Mouse (Mus musculus): ENCODE measurements around the gene Ntn1. TPM values are rescaled to one million over a fixed set of nuclear protein-coding genes. Genes with fewer than 3 reads are reported as not detected.

The Ntn1 gene
- polyA plus RNA-seq, 1 experiment = 14.1 TPM

DNA sequence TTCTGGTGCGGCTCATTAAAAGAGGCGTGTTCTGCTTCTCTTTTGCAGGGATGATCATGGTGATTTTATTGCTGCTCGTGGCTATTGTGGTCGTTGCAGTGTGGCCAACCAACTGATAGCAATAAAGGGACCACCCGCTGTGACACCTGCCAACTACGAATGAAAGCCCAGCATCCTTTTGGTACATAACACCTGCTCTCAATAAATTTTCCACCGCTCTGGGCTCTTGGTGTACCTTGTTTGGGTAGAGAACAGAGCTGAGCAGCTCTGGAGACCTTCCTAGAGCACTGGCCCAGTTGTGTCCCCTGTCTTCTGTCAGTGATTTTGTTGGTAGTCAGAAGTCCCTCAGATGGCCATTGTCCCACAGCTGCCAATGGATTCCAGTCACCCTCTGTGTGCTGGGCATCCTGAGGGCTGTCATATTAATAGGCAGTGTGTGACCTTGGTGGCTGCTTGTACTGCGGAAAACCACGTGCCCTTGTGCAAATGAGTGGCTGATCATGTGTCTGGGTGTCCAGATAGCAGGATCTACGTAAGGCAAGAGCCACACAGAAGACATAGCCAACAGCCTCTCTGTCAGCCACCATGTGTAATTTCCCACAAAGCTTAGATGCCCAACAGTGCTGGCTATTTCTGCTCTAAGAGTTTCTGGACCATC lies 196.8 kb downstream of the Ntn1 start:
- WGBS = 31% methylated on average over 10 of the region's 10 CpGs
- no peak for DNase-seq (ENCODE audit: low read depth, low spot score)

DNA sequence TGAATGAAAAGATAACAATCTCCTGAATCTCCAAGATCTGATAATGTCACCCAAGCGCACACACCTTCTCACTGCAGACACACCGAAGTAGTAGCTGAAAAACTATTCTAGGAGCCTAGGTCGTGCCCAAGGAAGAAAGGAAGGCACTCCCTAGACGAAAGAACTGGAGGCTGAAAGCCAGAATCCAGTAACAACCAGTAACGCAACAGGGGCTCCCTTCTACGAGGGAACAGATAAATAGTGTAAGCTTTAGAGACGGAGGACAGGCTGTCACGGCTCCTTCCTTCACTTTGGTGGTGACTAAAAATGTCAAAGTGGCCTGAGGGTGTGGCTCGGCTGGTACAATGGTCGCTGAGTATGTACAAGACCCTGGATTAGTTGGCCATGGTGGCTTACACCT lies 198.1 kb downstream of the Ntn1 start:
- DNase-seq (ENCODE audit: low read depth, low spot score) = no peak
- 84% methylated on average over 10 of the region's 10 CpGs for WGBS

DNA sequence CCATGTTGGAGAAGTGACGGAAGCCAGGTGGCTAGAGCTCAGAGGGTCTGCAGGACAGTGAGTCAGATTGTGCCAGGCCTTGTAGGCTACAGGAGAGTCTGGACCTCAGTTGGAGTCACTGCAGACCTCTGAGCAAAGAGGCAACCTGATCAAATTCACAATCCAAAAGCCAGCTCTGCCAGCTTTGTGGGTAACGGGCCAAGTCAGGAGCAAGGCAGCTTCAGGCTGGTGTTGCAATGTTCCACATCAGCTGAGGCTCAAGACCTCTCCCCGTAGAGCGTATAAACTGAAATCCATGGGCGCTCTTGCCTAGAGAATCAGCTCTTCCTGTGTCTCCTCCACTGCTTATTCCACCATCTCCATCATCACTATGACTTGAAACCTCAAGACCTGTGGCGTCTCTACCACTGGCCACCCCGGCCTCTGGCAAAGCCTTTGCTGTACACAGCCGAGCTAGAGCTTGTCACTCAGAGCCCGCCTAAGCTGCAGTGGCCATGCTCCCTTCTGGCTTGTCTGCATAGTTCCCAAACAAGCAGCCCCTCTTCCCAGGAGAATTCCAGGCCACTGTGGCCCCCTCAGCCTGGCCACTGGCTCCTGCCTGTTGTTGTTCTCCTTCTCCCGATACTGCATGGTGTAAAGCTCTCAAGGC lies 198.7 kb downstream of the Ntn1 start:
- DNase-seq (ENCODE audit: low read depth, low spot score) = no peak
- WGBS = 95% methylated on average over 10 of the region's 10 CpGs

DNA sequence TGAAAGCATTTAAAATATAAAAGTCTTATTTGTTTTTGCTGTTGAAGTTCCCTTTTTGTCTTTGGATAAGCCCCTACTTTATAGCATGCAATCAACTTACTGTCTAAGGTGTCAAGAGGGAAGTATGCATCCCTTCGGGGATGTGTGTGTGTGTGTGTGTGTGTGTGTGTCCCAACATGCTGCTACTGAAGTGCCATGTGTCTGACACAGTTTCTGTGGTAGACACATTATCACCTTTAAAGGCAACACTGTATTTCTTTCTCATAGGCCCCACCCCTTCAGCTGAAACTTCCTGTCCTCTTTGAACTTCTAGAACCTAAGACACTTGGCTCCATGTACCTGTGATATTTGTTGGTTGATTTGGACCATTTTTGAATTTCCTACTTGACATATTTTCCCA lies 199.6 kb downstream of the Ntn1 start:
- DNase-seq (ENCODE audit: low read depth, low spot score) = no peak
- WGBS = 24% methylated on average over 1 of the region's 1 CpGs

DNA sequence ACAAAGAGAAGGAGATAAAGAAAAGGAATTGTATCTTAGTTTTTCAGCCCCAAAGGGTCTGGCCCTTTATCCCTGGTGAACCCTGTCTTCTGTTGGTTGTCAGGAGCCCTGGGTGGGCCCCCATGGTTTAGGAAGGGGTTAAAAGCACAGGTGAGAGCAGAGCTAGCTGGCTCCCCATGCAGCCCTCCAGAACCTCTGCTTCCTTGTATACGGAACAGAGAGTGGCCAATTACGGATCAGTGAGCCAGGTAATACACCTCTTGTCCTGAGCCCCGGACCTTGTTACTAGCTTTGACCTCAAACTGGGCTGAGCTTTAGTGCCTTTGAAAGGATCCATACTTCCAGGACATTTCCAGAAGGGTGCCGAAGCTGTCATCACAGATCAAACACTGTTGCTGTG lies 200.1 kb downstream of the Ntn1 start:
- DNase-seq (ENCODE audit: low read depth, low spot score) = no peak
- 35% methylated on average over 4 of the region's 4 CpGs for whole genome bisulfite sequencing

DNA sequence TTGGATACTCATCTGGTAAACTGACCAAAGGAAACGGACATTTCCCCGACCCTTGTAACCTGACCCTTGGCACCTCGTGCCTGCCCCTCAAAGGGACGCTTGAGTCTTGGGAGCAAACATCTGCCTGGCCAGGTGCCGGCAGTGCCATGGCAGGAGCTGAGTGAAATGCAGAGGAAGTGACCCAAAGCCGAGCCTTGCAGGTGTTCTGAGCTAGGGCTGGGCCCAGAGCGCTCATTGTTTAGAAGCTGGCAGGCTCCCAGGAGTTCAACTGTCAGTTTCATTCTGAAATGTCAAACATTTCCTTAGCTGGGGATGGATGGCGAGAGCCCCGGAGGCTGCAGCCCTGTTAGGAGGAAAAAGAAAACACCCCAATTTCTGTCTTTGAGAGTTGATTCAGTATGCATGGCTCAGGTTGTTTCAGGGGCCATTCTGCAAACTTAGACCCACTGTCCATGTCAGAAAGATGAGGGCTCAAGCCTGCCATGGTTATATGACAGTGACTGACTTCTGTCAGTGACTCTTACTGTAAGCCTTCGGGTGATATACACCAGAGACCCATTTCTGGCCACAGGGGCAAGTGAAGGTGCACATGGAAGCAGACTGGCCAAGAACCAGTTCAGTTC lies 200.7 kb downstream of the Ntn1 start:
- DNase-seq (ENCODE audit: low read depth, low spot score) = peak; percentile 40
- WGBS = 17% methylated on average over 10 of the region's 10 CpGs

DNA sequence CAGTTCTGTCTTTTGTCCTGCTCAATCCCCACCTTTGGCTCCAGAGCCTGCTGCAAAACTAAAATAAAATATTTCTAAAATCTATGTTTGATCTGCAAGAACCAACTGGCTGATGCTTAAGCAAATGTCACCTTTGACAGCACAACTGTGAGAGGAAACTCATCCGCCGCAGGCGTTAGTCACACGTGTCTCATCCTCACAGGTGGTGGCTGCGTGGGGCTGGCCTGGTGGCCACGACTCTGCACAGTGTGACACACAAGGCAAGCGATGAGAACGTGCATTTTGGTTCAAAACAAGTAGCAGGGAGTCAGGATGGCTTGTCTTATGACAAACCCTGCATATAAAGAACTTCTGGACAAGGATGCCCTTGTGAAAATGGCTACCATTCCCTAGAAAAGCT lies 201.5 kb downstream of the Ntn1 start:
- no peak for DNase-seq (ENCODE audit: low read depth, low spot score)

DNA sequence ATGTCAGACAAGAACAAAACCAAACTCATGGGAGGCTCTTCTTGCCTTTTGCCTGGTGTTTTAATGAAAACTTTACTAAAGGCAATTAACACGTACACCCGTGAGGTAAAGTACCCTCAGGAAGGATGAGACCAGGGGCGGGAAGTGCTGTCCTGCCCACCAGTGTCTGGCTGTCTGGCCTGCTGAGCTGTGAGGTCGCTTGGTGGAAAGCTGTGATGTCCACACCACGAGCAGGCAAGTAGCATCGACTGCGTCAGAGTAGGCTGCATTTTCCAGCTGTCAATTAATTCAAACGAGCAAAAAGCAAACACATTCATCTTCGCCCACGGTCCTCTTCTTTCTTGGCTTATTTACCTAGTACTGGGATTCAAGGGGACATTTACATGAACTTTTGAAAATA lies 201.9 kb downstream of the Ntn1 start:
- WGBS = 65% methylated on average over 10 of the region's 10 CpGs
- no peak for DNase-seq (ENCODE audit: low read depth, low spot score)

More for the DNA sequence above, 201.5 kb downstream of the Ntn1 start:
- WGBS = 65% methylated on average over 8 of the region's 8 CpGs

DNA sequence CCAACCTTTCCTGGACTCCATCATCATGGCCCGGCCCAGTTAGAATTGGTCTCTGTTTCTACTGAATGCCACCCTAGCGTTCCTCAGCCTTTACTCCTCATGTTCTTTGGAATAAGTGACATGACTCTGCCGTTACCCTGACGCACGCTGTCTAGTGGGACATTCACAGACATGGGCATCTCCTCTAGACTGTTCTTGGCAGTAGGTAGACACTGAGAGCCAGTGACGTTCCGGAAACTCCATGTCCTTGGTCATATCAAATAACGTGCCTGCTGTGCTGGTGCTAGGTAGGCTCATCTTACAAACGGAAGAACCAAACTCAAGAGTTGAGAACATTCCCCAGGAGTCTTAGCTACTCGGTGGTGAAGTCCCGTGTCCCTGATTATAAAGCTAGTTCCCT lies 203.2 kb downstream of the Ntn1 start:
- WGBS = 94% methylated on average over 11 of the region's 11 CpGs

DNA sequence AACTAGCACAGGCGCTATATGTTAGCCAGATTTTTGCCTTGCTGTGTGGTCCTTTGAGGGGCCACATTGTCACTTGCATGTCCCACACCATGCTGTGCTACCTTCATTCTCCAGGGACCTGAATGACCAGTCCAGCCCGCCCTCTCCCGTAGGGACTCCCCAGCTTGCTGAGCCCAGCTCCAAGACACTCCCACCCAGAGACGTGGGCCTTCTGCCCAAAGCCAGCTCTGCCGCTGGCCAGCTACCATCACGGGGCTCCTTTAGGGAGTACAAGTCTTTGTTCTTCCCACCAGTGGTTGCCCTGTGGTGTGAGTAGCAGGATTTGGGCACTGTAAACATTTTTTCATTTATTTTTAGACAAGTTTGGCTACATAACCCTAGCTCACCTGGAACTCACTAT lies 204.1 kb downstream of the Ntn1 start:
- 60% methylated on average over 6 of the region's 6 CpGs for whole genome bisulfite sequencing
- DNase-seq (ENCODE audit: low read depth, low spot score) = no peak

More for the DNA sequence above, 203.2 kb downstream of the Ntn1 start:
- no peak for DNase-seq (ENCODE audit: low read depth, low spot score)

DNA sequence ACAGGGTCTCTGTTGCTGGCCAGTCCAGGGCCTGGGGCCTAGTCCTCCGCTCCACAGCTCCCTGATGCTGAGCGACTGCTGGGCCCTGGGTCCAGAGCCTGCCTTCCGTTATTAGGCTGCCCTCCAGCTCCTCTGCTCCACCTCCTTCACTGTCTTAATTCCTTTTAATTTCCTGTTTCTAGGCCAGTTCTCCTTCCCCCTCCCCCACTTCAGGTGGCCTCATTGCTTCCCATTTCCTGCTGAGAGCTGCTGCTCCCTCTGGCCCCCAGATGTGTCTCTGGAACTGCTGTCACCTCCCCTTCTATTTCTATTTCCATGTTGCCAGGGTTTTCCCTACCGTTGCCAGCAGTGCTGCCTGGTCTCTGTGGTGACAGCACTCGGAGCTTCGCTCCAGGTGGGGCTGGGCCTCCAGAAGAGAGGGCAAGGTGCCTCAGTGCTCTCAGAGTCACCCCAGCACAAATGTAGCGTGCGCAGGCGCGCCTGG lies 204.9 kb downstream of the Ntn1 start:
- 87% methylated on average over 10 of the region's 10 CpGs for WGBS
- DNase-seq (ENCODE audit: low read depth, low spot score) = no peak

DNA sequence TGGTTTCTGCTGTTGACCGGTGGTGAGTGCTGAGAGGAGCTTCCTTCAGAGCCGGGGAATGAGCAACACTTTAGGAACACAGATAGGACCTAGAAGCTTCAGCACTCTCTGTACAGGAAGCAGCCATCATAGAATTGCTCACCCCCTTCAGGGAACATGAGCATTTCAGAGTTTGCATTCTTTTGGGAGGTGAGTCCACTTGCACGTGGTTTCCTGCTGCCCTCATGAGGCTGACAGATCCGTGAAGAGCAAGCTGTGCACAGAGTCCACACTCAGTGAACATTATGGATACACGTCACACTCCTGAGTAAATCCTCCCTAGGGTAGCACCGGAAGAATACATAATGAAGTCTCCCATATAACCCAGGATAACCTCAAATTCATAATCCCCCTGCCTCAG lies 205.5 kb downstream of the Ntn1 start:
- 74% methylated on average over 6 of the region's 6 CpGs for WGBS
- no peak for DNase-seq (ENCODE audit: low read depth, low spot score)

DNA sequence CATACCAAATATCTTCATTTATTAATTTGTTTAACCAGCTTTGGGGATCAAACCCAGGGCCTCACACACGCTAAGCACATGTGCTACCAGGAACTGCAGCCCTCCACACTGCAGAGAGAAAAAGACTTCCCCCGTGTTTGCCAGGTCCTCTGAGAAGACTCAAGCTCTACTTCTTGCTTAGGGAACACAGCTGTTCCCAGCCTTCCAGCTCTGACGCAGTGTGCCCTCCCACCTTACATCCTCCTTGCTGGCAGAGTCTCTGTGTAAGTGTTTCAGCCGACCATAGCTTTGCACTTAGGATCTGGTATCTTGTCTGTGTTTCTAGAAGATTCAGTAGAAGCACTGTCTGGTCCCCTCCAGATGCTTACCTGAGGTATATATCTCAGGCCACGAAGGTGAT lies 209.8 kb downstream of the Ntn1 start:
- no peak for DNase-seq (ENCODE audit: low read depth, low spot score)
- 88% methylated on average over 5 of the region's 5 CpGs for WGBS

DNA sequence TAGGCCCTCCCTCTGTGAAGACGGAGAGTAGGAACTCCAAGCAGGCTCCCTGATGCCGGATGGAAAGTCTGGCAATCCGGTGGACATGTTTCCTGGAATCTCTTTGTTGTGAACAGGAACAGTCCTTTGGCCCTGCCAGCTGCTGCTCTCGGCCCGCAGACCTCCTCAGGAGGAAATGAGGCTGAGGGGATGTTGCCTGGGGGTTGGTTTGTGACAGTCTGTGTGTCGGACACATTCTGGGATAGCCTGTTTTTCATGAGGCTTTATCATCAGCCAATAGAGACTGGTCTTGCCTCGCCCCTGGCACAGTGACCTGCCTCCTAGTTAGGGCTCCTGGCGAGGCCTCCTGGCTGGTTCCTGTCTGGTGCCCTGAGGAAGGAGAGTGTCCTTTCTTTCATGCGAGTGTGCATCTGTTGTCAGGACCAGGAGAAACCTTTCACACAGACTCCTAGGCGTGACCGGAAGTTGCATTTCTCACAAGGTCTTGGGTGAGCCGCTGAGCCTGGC lies 211.9 kb downstream of the Ntn1 start:
- 30% methylated on average over 12 of the region's 12 CpGs for WGBS

DNA sequence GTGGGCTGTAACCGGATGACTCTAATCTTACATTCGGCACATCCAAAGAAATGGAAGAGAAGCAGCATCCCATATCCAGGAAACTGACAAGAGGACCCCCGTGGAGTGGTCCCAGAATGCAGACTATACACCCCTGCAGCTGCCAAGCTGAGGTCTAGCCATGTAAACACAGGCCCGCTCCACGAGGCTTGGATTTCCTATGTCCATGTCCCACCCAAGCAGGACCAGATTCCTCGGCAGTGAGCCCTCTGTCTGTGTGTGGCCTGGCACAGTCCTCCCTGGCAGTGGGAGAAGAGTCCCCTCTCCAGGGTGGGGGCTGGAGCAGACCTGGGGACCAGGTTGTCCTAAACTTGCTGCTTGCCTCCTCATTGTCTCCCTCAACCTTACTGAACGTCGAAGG lies 213.4 kb downstream of the Ntn1 start:
- DNase-seq (ENCODE audit: low read depth, low spot score) = no peak
- WGBS = 79% methylated on average over 8 of the region's 8 CpGs

More for the DNA sequence above, 211.9 kb downstream of the Ntn1 start:
- DNase-seq (ENCODE audit: low read depth, low spot score) = no peak

DNA sequence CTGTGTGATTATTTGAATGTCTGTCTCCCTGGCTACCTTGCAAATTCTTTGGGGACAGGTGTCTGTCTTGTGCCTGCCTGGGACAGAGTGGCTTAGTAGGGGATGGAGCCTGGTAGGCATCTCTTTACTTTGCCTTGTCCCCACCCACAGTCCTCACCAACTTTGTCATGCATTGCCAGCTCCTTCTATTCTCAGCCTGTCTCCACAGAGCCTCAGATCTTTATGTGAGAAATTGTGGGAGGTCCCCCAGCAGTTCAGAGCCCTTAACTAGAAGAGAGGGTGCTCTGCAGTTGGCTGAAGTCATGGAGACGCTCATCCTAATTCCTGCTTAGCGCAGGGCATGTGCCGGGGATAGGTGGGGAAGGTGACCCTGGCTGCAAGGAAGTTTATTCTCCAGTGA lies 215.0 kb downstream of the Ntn1 start:
- DNase-seq (ENCODE audit: low read depth, low spot score) = no peak
- 95% methylated on average over 3 of the region's 3 CpGs for WGBS

DNA sequence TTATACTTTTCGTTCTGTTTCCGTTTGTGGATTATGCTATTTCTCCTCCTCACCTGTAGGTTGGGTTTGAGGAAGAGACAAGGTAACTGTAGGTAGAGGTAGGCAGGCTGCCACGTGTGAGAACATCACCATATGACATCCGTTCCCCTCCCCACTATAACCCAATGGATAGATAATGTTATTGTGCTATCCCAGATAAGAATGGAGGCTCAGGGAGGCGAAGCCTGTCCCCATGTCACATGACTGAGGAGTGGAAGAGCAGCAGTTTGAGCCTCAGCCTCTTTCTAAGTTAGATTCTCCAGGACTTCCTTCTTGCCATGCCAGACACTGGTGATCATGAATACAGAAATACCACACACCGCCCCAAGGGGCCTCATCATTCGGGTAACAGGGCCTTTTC lies 223.2 kb downstream of the Ntn1 start:
- no peak for DNase-seq (ENCODE audit: low read depth, low spot score)
- 87% methylated on average over 7 of the region's 7 CpGs for WGBS

DNA sequence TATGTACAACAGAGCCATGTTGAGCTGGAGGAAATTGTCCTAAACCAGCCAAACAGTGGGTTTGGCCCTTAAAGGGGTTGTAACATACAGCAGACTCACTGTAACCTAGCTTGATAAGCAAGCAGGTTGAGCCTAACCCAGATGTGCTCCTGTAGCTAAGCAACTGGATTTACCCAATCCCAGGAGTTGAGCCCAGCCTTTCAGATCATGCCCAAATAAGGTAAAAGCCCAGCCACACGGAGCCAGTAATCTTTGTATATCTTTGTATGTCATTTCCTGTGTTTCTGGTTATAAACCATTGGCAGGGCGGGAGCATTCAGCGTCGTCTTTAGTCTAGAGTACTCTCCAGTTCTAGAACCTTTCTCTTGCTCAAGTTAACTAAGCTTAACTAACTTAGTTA lies 224.1 kb downstream of the Ntn1 start:
- DNase-seq (ENCODE audit: low read depth, low spot score) = no peak
- 34% methylated on average over 4 of the region's 4 CpGs for WGBS

DNA sequence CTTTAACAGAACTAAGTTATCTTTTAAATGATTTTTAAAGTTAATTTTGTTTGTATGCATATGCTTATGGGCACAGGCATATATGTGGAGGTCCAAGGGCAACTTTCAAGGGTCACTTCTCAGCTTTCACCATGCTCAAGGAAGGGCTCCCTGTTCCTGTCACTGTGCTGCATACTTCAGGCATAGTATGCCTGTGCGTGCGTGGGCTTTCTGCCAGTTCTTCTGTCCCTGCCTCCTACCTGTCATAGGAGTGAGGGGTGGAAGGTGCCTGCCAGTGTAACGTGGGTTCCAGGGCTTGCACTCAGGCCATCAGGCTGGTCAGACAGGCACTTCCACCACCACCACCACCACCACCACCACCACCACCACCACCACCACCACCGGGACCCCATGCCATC lies 228.0 kb downstream of the Ntn1 start:
- 68% methylated on average over 4 of the region's 4 CpGs for WGBS
- DNase-seq (ENCODE audit: low read depth, low spot score) = no peak

DNA sequence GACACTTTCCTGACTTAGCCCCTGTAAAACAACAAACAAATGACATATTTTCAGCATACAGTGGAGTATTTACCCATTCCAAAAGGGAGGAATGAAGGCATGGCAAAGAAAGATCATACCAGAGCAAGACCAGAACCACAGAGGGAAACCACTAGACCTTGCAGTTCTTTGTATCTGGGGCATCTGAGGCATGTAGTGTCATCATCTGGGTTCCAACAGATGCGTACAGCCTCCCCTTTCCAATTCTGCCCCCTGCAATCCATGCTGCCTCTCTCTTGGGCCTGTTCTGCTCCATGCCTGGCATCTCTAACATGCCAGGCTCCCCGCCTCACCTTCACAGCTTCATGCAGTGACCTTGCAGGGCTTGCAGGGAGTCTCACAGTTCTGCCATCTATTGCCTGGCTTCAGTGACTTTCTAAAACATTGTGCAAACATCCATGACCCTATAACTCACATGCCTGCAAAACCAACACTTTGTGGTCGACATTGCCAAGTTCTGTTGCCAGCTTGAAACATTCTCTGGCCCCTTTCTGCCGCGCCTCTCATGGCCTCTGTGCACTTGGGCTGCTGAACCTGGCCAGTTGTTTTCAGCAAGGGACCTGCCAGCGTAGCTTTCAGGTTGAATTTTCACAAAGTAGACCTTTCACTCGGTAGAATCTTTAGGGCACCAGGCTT lies 228.5 kb downstream of the Ntn1 start:
- no peak for DNase-seq (ENCODE audit: low read depth, low spot score)
- 80% methylated on average over 7 of the region's 7 CpGs for WGBS

All from large intestine, adult 2 months (tissue).